Mouse (Mus musculus) liver, embryonic 14.5 days (tissue): Measurements from ENCODE around the gene Gzmd. TPM values are rescaled to one million over a fixed set of nuclear protein-coding genes. Genes with fewer than 3 reads are reported as not detected.

ENCODE experiments used
- ATAC-seq: fragments of 200-750 bp; cut with Nextera tagmentation; 2 replicates; pipeline ENCODE4 v1.8.0; 2017; ENCODE audit warnings: moderate number of reproducible peaks, mild to moderate bottlenecking, moderate library complexity; ENCODE audit not compliant: insufficient read depth
- DNase-seq, 3 experiments: peaks; one replicate each; pipeline ENCODE4 v3.0.0-alpha.2; 2012 to 2013; ENCODE audit warnings: low read depth in 3 of 3, low spot score in 3 of 3
- H3K27ac ChIP-seq: fragments of 300-500 bp; sonication (generic); 2 replicates; pipeline ENCODE4 v1.5.1; 2014; ENCODE audit warnings: moderate library complexity, mild to moderate bottlenecking, control low read depth, inconsistent platforms
- H3K27me3 ChIP-seq: fragments of 300-500 bp; sonication (generic); 2 replicates; pipeline ENCODE4 v1.6.1; 2014; ENCODE audit warnings: mild to moderate bottlenecking, low read length, moderate library complexity; ENCODE audit not compliant: control insufficient read depth, insufficient read depth
- H3K36me3 ChIP-seq: fragments of 300-500 bp; sonication (generic); replicated peaks from 2 replicates; pipeline ENCODE4 v1.6.1; 2014; ENCODE audit warnings: low read depth; ENCODE audit not compliant: control insufficient read depth, insufficient read depth
- H3K4me1 ChIP-seq, 2 experiments: fragments of 200-500 bp in 1 of 2; fragments of 300-500 bp in 1 of 2; sonication (generic) in 1 of 2; replicated peaks; 2 replicates each; pipeline ENCODE4 v1.6.1; 2012 to 2014; ENCODE audit warnings: antibody characterized with exemption in 1 of 2, inconsistent platforms in 1 of 2, low read length in 1 of 2; ENCODE audit not compliant: control insufficient read depth in 2 of 2, insufficient read depth in 2 of 2
- H3K4me2 ChIP-seq: fragments of 300-500 bp; sonication (generic); 2 replicates; pipeline ENCODE4 v1.6.1; 2014; ENCODE audit warnings: low read depth, mild to moderate bottlenecking, control low read depth, moderate library complexity
- H3K4me3 ChIP-seq, 2 experiments: fragments of 200-500 bp in 1 of 2; fragments of 300-500 bp in 1 of 2; sonication (generic) in 1 of 2; 2 replicates each; pipeline ENCODE4 v1.5.1; 2012 to 2014; ENCODE audit warnings: low read depth in 2 of 2, low read length in 2 of 2, mild to moderate bottlenecking in 2 of 2, control low read depth in 1 of 2, inconsistent platforms in 1 of 2, moderate library complexity in 1 of 2; ENCODE audit not compliant: insufficient read depth in 1 of 2
- H3K9ac ChIP-seq: fragments of 300-500 bp; sonication (generic); replicated peaks from 2 replicates; pipeline ENCODE4 v1.6.1; 2014; ENCODE audit warnings: mild to moderate bottlenecking, control low read depth, moderate library complexity
- H3K9me3 ChIP-seq: fragments of 300-500 bp; sonication (generic); 2 replicates; pipeline ENCODE4 v1.6.1; 2016; ENCODE audit warnings: low read length, mixed read lengths; ENCODE audit not compliant: control insufficient read depth
- CTCF ChIP-seq: IDR thresholded peaks from 2 replicates; pipeline ENCODE4 v1.5.1; 2016; ENCODE audit warnings: antibody characterized with exemption, low read depth, control low read depth
- EP300 ChIP-seq: IDR thresholded peaks from 2 replicates; pipeline ENCODE4 v1.6.1; 2016; ENCODE audit warnings: antibody characterized with exemption, low read depth
- WGBS: fragments of 180-500 bp; shearing (Covaris S2); extraction: QIAGEN DNeasy Blood & Tissue Kit; methylation state at CpG from one replicate; pipeline ENCODE4 v1.1.7; 2014; ENCODE audit not compliant: insufficient replicate concordance; 5-methylcytosine and 5-hydroxymethylcytosine counted together
- polyA plus RNA-seq, 2 experiments: library from polyadenylated mRNA; depleted of rRNA in 1 of 2; stranded (reverse) in 1 of 2; unstranded in 1 of 2; fragments of >200 nt; fragmentation: Nextera tagmentation in 1 of 2; extraction: Ambion mirVana in 1 of 2; gene quantifications; 2 replicates each; pipeline versions ENCODE4 v1.2.1 to v1.2.3; 2012 to 2014

The Gzmd gene
- polyA plus RNA-seq, 2 experiments: not detected

GRCm38 (mm10) chr14:56103452-56103851, 29.0 kb downstream of the Gzmd start:
- H3K4me3 ChIP-seq: no peak overlapping the region
- H3K36me3 ChIP-seq: no peaks in the 10 kb centered on the region
- ATAC-seq: no peak
- 59% methylated on average over 3 of the region's 3 CpGs for WGBS
- TF ChIP-seq EP300: no peak
- TF ChIP-seq CTCF: no peak
- no peak for DNase-seq
- H3K4me1 ChIP-seq: no peaks in the 10 kb centered on the region
- H3K9me3 ChIP-seq: no peaks in the 10 kb centered on the region
- H3K27ac ChIP-seq: no peak overlapping the region
- no peak overlapping the region for H3K9ac ChIP-seq
- no peaks in the 10 kb centered on the region for H3K27me3 ChIP-seq
- no peak overlapping the region for H3K4me2 ChIP-seq

GRCm38 (mm10) chr14:56102386-56102785, 30.0 kb downstream of the Gzmd start, which contains the start of gene Ctsg:
TSS of gene Ctsg (minus strand) at chr14:56102574.
- Histone ChIP-seq H3K9me3 (no peaks in the 10 kb centered on the region), H3K27me3 (no peaks in the 10 kb centered on the region), H3K4me2 (no peak within 1 kb of the TSS), H3K27ac (no peak within 1 kb of the TSS), H3K4me1 (no peaks in the 10 kb centered on the region), H3K36me3 (no peaks in the 10 kb centered on the region), H3K9ac (no peak within 1 kb of the TSS), H3K4me3 (no peak within 1 kb of the TSS; a peak in 1 of 4 replicates)
- no peak for TF ChIP-seq EP300
- TF ChIP-seq CTCF: no peak
- 44% methylated on average over 10 of the region's 10 CpGs for WGBS
- ATAC-seq (no peak), DNase-seq (no peak)

GRCm38 (mm10) chr14:56098940-56099339, 33.5 kb downstream of the Gzmd start:
- peak; percentile 67 for TF ChIP-seq CTCF
- TF ChIP-seq EP300: no peak
- no peak for DNase-seq
- Histone ChIP-seq H3K36me3 (no peaks in the 10 kb centered on the region), H3K9ac (no peak overlapping the region), H3K27me3 (no peaks in the 10 kb centered on the region), H3K4me1 (no peaks in the 10 kb centered on the region), H3K4me3 (no peak overlapping the region), H3K4me2 (no peak overlapping the region), H3K9me3 (no peaks in the 10 kb centered on the region), H3K27ac (no peak overlapping the region)
- ATAC-seq: no peak
- WGBS: 51% methylated on average over 4 of the region's 4 CpGs

- 42% methylated on average over 1 of the region's 1 CpGs for WGBS
Observed at GRCm38 (mm10) chr14:56097597-56097996, 34.8 kb downstream of the Gzmd start.

GRCm38 (mm10) chr14:56093353-56093752, 39.1 kb downstream of the Gzmd start:
- Histone ChIP-seq H3K4me3 (no peak overlapping the region), H3K36me3 (no peaks in the 10 kb centered on the region), H3K4me1 (no peaks in the 10 kb centered on the region), H3K4me2 (no peak overlapping the region), H3K27me3 (no peaks in the 10 kb centered on the region), H3K9ac (no peak overlapping the region), H3K9me3 (no peaks in the 10 kb centered on the region), H3K27ac (no peak overlapping the region)
- ATAC-seq (no peak), DNase-seq (no peak)
- WGBS: 21% methylated on average over 2 of the region's 2 CpGs
- TF ChIP-seq EP300 (no peak), CTCF (no peak)

More at GRCm38 (mm10) chr14:56097597-56097996, 34.8 kb downstream of the Gzmd start:
- H3K27ac ChIP-seq: no peak overlapping the region
- H3K4me3 ChIP-seq: no peak overlapping the region
- ATAC-seq (no peak), DNase-seq (no peak)
- TF ChIP-seq CTCF: no peak
- TF ChIP-seq EP300: no peak
- H3K36me3 ChIP-seq: no peaks in the 10 kb centered on the region
- H3K4me2 ChIP-seq: no peak overlapping the region
- no peaks in the 10 kb centered on the region for H3K9me3 ChIP-seq
- no peaks in the 10 kb centered on the region for H3K27me3 ChIP-seq
- H3K4me1 ChIP-seq: no peaks in the 10 kb centered on the region
- H3K9ac ChIP-seq: no peak overlapping the region
